Mouse (Mus musculus): ENCODE data around the gene Gmppa. TPM values are rescaled to one million over a fixed set of nuclear protein-coding genes. Genes with fewer than 3 reads are reported as not detected.
A peak's percentile ranks its signal among the peaks of the same experiment; 100 is the strongest.

Gene Gmppa
- polyA plus RNA-seq, 1 experiment from 2014 or later = 65.2 TPM

GRCm38 (mm10) chr1:75448052-75448431 is 12.3 kb downstream of the Gmppa start:
- H3K27me3 ChIP-seq (ENCODE audit: control insufficient read depth, insufficient read depth, low read length) = peaks cover 33% of the 10 kb centered on the region
- peaks cover 84% of the 10 kb centered on the region for H3K4me1 ChIP-seq (ENCODE audit: control insufficient read depth, insufficient read depth, low read length)
- 2% methylated on average over 7 of the region's 7 CpGs for WGBS
- peak overlapping the region; percentile 37 for H3K4me2 ChIP-seq (replicated peaks; ENCODE audit: low read depth, low read length)
- no peak for ATAC-seq (ENCODE audit: low FRiP score, low TSS enrichment)
- H3K9me3 ChIP-seq (ENCODE audit: control insufficient read depth, low read length) = no peaks in the 10 kb centered on the region
- H3K4me3 ChIP-seq (ENCODE audit: low read length) = 0 out of 2 replicates have a peak overlapping the region, but pooled peaks have one; percentile 3
- peak overlapping the region; percentile 81; the same call in 1 of the 2 replicates for H3K27ac ChIP-seq (ENCODE audit: low read depth, low read length)
- peak overlapping the region; percentile 8; the same call in 1 of the 2 replicates for H3K9ac ChIP-seq (ENCODE audit: low read depth, low read length)
- H3K36me3 ChIP-seq (ENCODE audit: control insufficient read depth, insufficient read depth, low read length) = no peaks in the 10 kb centered on the region

DNA sequence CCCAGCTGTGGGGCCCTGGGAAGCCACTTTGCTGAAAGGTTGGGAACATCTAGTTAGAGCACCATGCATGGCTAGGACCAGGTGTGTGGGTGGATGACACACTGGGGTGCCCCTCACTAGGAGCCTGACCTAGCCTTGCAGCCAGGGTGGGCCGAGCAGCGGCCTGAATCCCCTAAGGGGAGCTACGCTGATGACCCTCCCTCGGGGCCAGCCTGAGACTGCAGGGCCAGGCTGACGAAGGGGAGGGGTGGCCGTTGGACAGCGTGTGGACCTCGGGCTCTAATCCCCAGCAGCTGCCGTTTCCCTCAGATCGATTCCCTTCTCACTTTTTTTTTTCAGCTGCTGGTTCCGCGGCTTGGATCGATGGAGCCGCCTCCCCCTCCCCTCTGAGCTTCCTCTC is 13.2 kb downstream of the Gmppa start:
- no peaks in the 10 kb centered on the region for H3K36me3 ChIP-seq (ENCODE audit: control insufficient read depth, insufficient read depth, low read length)
- WGBS = 2% methylated on average over 14 of the region's 14 CpGs
- H3K9me3 ChIP-seq (ENCODE audit: control insufficient read depth, low read length) = no peaks in the 10 kb centered on the region
- peaks cover 79% of the 10 kb centered on the region for H3K4me1 ChIP-seq (ENCODE audit: control insufficient read depth, insufficient read depth, low read length)
- no peak for ATAC-seq (ENCODE audit: low FRiP score, low TSS enrichment)
- peaks cover 33% of the 10 kb centered on the region for H3K27me3 ChIP-seq (ENCODE audit: control insufficient read depth, insufficient read depth, low read length)
- H3K9ac ChIP-seq (ENCODE audit: low read depth, low read length) = no peak overlapping the region
- H3K27ac ChIP-seq (ENCODE audit: low read depth, low read length) = no peak overlapping the region
- H3K4me3 ChIP-seq (ENCODE audit: low read length) = no peak overlapping the region
- H3K4me2 ChIP-seq (replicated peaks; ENCODE audit: low read depth, low read length) = peak overlapping the region; percentile 19; the same call in 1 of the 2 replicates

DNA sequence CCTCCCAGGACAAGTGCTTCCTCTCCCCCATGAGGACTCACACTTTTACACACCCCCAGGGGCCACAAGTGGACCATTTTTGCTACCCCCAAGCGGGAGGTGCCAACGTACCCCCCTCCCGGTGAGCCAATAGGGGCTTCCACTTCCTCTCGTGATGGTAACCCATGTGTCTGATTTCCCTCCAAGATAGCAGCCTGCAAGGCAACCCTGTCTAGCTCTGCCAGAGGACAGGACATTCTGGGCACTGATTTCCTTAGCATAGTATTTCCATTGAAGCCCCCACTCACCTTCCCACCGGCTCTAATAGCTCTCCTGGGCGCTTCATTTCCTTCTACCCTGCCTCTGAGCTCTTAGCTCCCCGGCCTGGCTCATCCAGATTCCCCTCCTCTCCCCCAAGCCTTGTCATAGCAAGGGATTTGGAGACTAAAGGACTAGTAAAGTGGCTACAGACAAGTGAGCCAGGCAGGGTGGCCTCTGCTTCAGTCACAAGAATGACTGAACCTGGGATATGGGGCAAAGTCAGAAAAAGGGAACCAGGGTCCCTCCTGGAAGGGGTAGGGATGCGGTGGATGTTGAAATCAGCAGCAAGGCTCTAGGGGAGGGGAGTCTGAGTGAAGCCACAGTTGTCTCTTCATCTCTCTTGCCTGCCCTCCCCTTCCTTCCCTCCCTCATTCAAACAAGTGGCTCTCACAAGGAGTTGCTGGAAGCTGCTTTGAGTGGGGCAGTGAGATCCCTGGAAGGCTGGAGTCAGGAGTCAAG is 13.8 kb downstream of the Gmppa start:
- H3K4me3 ChIP-seq (ENCODE audit: low read length) = no peak overlapping the region
- peaks cover 33% of the 10 kb centered on the region for H3K27me3 ChIP-seq (ENCODE audit: control insufficient read depth, insufficient read depth, low read length)
- WGBS = 11% methylated on average over 8 of the region's 8 CpGs
- no peaks in the 10 kb centered on the region for H3K9me3 ChIP-seq (ENCODE audit: control insufficient read depth, low read length)
- H3K9ac ChIP-seq (ENCODE audit: low read depth, low read length) = no peak overlapping the region
- no peaks in the 10 kb centered on the region for H3K36me3 ChIP-seq (ENCODE audit: control insufficient read depth, insufficient read depth, low read length)
- H3K4me2 ChIP-seq (replicated peaks; ENCODE audit: low read depth, low read length) = peak overlapping the region; percentile 61; the same call in 1 of the 2 replicates
- ATAC-seq (ENCODE audit: low FRiP score, low TSS enrichment) = no peak
- H3K4me1 ChIP-seq (ENCODE audit: control insufficient read depth, insufficient read depth, low read length) = peaks cover 79% of the 10 kb centered on the region
- no peak overlapping the region for H3K27ac ChIP-seq (ENCODE audit: low read depth, low read length)

GRCm38 (mm10) chr1:75450314-75451005 is 14.7 kb downstream of the Gmppa start, which contains the start of gene Asic4:
Asic4 (plus strand) TSS chr1:75450436.
- no peak for ATAC-seq (ENCODE audit: low FRiP score, low TSS enrichment)
- Histone ChIP-seq H3K36me3 (ENCODE audit: control insufficient read depth, insufficient read depth, low read length) (no peaks in the 10 kb centered on the region), H3K4me3 (ENCODE audit: low read length) (peak within 1 kb of the TSS; percentile 27), H3K27me3 (ENCODE audit: control insufficient read depth, insufficient read depth, low read length) (peaks cover 33% of the 10 kb centered on the region), H3K9me3 (ENCODE audit: control insufficient read depth, low read length) (no peaks in the 10 kb centered on the region), H3K27ac (ENCODE audit: low read depth, low read length) (no peak within 1 kb of the TSS), H3K9ac (ENCODE audit: low read depth, low read length) (peak within 1 kb of the TSS; percentile 53), H3K4me2 (replicated peaks; ENCODE audit: low read depth, low read length) (peak within 1 kb of the TSS; percentile 61), H3K4me1 (ENCODE audit: control insufficient read depth, insufficient read depth, low read length) (peaks cover 73% of the 10 kb centered on the region)
- WGBS = 2% methylated on average over 35 of the region's 35 CpGs

DNA sequence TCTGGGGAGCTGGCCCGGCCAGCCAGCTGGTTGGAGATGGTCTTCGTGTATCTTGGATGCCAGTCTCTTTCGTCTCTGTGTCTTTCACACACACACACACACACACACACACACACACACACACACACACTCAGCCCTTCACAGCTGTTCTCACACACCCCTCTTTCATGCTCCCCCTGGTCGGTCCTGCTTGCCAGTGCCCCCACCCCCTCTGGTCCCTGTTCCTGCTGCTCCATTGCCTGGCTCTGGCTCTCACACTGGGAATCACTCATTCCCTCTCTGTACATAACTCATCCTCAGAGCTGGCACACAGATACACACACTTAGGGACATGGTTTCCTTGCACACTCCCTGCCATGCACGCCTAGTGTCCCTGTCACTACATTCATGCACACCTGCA is 16.2 kb downstream of the Gmppa start:
- Histone ChIP-seq H3K27ac (ENCODE audit: low read depth, low read length) (no peak overlapping the region), H3K27me3 (ENCODE audit: control insufficient read depth, insufficient read depth, low read length) (peaks cover 33% of the 10 kb centered on the region), H3K36me3 (ENCODE audit: control insufficient read depth, insufficient read depth, low read length) (no peaks in the 10 kb centered on the region), H3K4me1 (ENCODE audit: control insufficient read depth, insufficient read depth, low read length) (peaks cover 71% of the 10 kb centered on the region), H3K4me2 (replicated peaks; ENCODE audit: low read depth, low read length) (no peak overlapping the region), H3K9ac (ENCODE audit: low read depth, low read length) (no peak overlapping the region), H3K4me3 (ENCODE audit: low read length) (no peak overlapping the region), H3K9me3 (ENCODE audit: control insufficient read depth, low read length) (no peaks in the 10 kb centered on the region)
- 82% methylated on average over 1 of the region's 5 CpGs for WGBS
- no peak for ATAC-seq (ENCODE audit: low FRiP score, low TSS enrichment)

GRCm38 (mm10) chr1:75455433-75455832 is 19.7 kb downstream of the Gmppa start:
- Histone ChIP-seq H3K27me3 (ENCODE audit: control insufficient read depth, insufficient read depth, low read length) (peaks cover 14% of the 10 kb centered on the region), H3K36me3 (ENCODE audit: control insufficient read depth, insufficient read depth, low read length) (no peaks in the 10 kb centered on the region), H3K27ac (ENCODE audit: low read depth, low read length) (no peak overlapping the region), H3K9ac (ENCODE audit: low read depth, low read length) (no peak overlapping the region), H3K4me2 (replicated peaks; ENCODE audit: low read depth, low read length) (no peak overlapping the region), H3K9me3 (ENCODE audit: control insufficient read depth, low read length) (no peaks in the 10 kb centered on the region), H3K4me1 (ENCODE audit: control insufficient read depth, insufficient read depth, low read length) (peaks cover 61% of the 10 kb centered on the region), H3K4me3 (ENCODE audit: low read length) (no peak overlapping the region)
- 47% methylated on average over 3 of the region's 3 CpGs for WGBS
- ATAC-seq (ENCODE audit: low FRiP score, low TSS enrichment) = no peak

DNA sequence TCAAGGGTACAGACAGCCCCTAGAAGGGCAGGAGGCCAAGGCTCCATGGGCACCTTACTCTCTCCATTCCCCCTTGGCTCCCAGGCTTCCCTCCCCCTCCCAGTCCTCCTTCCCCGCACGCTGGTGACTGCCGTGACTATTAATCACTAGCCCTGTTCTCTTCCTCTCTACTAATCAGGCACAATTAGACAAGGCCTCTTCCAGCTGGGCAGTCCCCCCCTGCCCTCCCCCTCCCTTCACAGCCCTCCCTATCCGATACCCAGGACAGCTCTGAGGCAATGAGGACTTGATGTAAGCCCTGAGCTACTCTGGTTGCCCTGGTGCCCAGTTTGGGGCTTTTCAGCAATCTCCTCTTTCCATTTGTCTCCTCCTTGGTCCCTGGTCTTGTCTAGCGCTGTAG is 20.2 kb downstream of the Gmppa start:
- H3K4me2 ChIP-seq (replicated peaks; ENCODE audit: low read depth, low read length) = no peak overlapping the region
- no peak overlapping the region for H3K27ac ChIP-seq (ENCODE audit: low read depth, low read length)
- H3K9ac ChIP-seq (ENCODE audit: low read depth, low read length) = no peak overlapping the region
- no peak overlapping the region for H3K4me3 ChIP-seq (ENCODE audit: low read length)
- WGBS = 14% methylated on average over 5 of the region's 5 CpGs
- H3K9me3 ChIP-seq (ENCODE audit: control insufficient read depth, low read length) = no peaks in the 10 kb centered on the region
- no peaks in the 10 kb centered on the region for H3K36me3 ChIP-seq (ENCODE audit: control insufficient read depth, insufficient read depth, low read length)
- peaks cover 56% of the 10 kb centered on the region for H3K4me1 ChIP-seq (ENCODE audit: control insufficient read depth, insufficient read depth, low read length)
- peaks cover 9% of the 10 kb centered on the region; the same call in 1 of the 2 replicates for H3K27me3 ChIP-seq (ENCODE audit: control insufficient read depth, insufficient read depth, low read length)
- ATAC-seq (ENCODE audit: low FRiP score, low TSS enrichment) = no peak

DNA sequence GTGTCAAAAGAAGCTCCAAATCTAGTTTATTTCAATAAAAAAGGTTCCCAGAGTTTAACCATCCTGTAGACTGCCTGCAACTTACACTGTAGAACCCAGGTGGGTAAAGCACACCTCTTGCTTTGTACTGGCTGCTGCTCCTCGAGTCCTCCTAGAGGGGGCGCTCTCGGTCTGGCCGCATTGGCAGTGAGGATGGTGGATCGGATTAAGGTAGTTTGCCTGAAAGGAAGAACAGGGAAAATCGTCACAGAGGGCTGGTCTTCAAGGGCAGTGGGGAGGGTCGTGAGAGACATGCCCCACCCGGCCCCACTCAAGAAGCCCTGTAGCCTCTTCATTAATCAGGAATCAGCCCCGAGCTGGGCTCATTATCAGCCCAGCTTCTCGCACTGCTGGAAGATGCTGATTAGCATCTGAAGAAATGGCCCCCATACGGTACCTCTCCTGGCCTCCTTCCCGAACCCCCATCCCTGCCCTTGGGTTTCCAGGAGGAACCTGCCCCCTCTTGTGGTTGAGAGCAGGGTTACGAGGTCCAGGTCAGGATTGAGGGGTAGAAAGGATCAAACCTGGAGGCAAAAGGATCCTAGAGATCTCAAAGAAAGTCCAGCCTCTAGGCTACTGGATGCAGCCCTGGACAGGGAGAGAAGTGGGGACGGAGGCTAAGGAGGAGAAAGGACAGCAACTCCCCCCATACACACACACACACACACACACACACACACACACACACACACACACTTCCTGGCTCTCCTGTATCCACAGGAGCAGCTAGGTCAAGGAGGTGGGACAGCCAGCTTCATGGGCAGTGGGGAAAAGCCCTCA is 21.2 kb downstream of the Gmppa start:
- ATAC-seq (ENCODE audit: low FRiP score, low TSS enrichment) = peak; percentile 1; the same call in 1 of the 2 replicates
- peak overlapping the region; percentile 63; the same call in 1 of the 2 replicates for H3K4me2 ChIP-seq (replicated peaks; ENCODE audit: low read depth, low read length)
- H3K27me3 ChIP-seq (ENCODE audit: control insufficient read depth, insufficient read depth, low read length) = peaks cover 3% of the 10 kb centered on the region; the same call in 1 of the 2 replicates
- H3K9me3 ChIP-seq (ENCODE audit: control insufficient read depth, low read length) = no peaks in the 10 kb centered on the region
- 9% methylated on average over 14 of the region's 14 CpGs for WGBS
- peak overlapping the region; percentile 96; the same call in 1 of the 2 replicates for H3K27ac ChIP-seq (ENCODE audit: low read depth, low read length)
- H3K4me1 ChIP-seq (ENCODE audit: control insufficient read depth, insufficient read depth, low read length) = peaks cover 51% of the 10 kb centered on the region
- H3K36me3 ChIP-seq (ENCODE audit: control insufficient read depth, insufficient read depth, low read length) = no peaks in the 10 kb centered on the region
- H3K9ac ChIP-seq (ENCODE audit: low read depth, low read length) = no peak overlapping the region
- no peak overlapping the region for H3K4me3 ChIP-seq (ENCODE audit: low read length)

Measured in kidney, embryonic 14.5 days (tissue).